Mouse (Mus musculus) cerebellum, postnatal 4 days (tissue): ENCODE measurements around the gene Gsap.
"Not testable (repeated sequence)": the region's sequence is repeated elsewhere in the genome, so short reads cannot be mapped to it uniquely, and the experiment has no call there.

Experiments
- DNase-seq, 2 experiments: peaks; one replicate each; pipeline ENCODE4 v3.0.0; 2022; ENCODE audit warnings: low spot score in 2 of 2, mixed read lengths in 1 of 2

The Gsap gene

GRCm38 (mm10) chr5:21257806-21258205 lies 71.8 kb downstream of the Gsap start:
- no peak for DNase-seq

DNA sequence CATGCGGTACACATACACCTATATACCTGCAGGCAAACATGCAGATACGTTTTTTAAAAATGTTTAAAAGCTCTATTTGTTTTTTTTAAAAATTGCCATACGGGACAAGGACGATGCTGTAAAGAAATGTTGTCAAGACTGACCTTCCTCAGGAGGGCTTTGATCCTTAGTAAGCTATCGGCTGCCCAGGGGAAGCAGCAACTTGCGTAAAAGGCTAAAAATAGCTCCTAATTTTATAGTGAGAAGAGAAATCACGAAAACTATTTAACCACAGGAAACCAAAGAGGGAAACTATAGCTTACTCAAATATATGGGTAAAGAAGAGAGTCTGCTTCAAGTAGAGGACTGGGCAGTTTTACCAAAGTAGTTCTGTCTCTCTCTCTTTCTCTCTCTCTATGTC lies 74.7 kb downstream of the Gsap start:
- DNase-seq, result no peak

DNA sequence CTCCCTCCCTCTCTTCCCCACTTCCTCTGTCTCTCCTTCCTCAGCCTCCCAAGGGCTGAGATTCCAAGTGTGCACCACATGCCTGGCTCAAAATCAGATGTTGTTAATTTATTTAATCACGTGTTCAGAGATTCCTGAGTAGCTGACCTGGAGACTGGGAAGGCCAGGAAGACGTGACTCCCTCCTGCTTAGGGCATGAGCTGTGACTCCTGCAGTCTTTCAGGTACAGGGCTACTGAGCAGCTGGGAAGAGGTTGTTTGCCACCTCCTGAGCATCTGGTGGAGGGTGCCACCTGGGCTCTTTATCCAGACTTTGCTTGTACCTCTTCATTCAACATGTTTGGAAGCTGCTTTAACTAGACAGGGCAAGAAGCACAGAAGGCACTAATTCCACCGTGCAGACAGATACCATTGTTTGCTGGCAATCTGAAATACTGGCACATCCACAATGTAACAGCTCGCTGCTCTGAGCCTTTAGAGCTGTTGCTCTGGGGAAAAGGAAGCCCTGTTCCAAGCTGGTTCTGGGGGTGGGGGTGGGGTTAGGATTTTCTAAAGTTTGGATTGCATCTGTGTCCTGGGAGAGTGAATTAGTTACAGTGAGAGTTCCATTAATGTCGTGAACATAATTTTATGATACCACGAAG lies 75.3 kb downstream of the Gsap start:
- no peak for DNase-seq

- peak in 1 of 2 experiments; percentile 62 for DNase-seq
Measured at GRCm38 (mm10) chr5:21263202-21264055, 77.4 kb downstream of the Gsap start.

DNA sequence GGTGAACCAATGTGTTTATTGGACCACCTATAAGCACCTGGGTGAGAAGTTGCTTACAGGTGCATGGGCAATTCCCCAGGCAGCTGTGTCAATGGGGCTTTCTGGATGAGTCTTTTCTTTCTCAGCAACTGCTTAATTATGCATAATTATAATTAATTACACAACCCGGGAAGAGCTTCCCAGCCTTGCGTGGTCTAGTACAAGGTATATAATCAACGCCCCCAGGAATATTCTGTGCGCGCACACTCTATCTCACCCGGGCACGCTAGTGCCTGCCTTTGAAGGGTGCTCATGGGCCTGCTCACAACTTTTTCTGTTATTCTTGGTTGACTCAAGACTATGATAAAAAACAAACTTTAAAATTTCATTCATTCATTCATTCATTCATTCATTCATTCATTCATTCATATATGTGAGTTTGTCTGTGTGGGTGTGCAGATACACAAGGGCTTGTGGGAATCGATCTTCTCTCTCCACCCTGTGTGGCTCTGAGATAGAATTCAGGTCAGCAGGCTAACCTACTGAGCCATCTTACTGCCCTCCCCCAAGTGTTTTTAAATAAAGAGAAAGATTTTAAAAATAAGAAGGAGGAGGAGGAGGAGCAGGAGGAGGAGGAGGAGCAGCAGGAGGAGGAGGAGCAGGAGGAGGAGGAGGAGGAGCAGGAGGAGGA lies 78.4 kb downstream of the Gsap start:
- no peak for DNase-seq

DNA sequence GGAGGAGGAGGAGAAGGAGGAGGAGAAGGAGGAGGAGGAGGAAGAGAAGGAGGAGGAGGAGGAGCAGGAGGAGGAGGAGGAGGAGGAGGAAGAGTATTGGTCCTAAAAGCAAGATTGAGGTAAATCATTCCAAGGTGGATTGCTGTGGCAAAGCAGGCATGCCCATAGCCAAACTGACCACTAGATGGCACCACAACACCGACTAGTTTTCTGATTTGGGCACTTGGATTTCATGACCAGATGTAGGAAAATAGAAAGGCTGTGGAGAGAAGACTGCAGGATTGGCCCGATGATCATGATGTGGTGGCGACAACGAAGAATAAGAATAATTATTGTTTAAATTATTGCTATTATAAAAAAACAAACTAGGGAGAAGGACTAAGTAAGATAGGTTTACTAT lies 79.0 kb downstream of the Gsap start:
- DNase-seq, result peak; percentile 89 to 94

- DNase-seq, result no peak
Measured at GRCm38 (mm10) chr5:21267090-21267489, 81.0 kb downstream of the Gsap start.

GRCm38 (mm10) chr5:21269446-21269845 lies 83.4 kb downstream of the Gsap start:
- DNase-seq, result no peak

- DNase-seq, result no peak
Measured at GRCm38 (mm10) chr5:21270756-21271155, 84.7 kb downstream of the Gsap start.

DNA sequence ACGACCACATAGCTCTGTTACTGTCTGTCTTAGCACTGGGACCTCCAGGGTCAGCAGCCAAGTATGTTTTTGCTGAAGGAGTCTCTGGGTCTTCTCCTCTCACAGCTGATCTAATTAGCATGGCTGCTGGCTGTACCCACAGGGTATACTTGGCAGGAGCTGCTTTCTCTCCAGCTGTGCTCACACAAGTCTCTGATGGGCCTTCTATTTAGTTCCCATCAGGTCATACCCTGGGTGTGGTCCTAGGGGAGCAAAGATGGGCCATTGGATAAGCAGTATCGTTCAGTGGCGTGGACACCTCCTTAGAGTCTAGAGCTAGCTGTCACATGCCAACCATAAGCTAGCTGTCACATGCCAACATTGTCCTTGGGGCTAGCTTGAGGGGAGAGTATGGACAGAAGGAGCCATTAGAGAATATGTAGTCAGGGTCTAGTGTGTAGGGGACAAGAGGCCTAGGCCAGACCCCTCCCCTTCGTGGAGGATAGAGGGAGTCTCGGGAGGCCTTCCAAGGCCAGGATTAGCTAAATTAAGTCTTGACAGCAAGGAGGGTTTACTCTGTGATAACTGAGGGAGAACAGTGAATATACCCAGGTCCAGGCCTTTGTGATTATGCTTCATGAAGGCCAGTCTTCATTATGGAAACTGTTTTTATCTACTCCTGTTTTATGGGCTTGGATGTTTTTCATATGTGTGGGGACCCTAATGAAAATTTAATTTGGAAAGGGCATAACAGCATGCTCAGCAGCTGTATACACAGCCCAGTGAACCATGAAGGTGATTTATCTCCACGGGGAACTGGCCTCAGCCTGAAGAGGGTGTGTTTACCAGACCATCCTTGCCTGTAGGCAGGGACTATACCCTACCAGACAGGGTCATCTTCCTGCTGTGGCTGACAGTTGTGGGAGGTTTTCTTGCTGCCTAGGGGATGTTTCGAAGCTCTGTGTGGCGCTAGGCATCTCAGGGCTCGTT lies 85.6 kb downstream of the Gsap start:
- DNase-seq, result no peak

- DNase-seq, result not testable (repeated sequence)
Measured at GRCm38 (mm10) chr5:21277685-21278084, 91.6 kb downstream of the Gsap start.

GRCm38 (mm10) chr5:21283356-21284062 lies 97.5 kb downstream of the Gsap start:
- DNase-seq, result no peak

DNA sequence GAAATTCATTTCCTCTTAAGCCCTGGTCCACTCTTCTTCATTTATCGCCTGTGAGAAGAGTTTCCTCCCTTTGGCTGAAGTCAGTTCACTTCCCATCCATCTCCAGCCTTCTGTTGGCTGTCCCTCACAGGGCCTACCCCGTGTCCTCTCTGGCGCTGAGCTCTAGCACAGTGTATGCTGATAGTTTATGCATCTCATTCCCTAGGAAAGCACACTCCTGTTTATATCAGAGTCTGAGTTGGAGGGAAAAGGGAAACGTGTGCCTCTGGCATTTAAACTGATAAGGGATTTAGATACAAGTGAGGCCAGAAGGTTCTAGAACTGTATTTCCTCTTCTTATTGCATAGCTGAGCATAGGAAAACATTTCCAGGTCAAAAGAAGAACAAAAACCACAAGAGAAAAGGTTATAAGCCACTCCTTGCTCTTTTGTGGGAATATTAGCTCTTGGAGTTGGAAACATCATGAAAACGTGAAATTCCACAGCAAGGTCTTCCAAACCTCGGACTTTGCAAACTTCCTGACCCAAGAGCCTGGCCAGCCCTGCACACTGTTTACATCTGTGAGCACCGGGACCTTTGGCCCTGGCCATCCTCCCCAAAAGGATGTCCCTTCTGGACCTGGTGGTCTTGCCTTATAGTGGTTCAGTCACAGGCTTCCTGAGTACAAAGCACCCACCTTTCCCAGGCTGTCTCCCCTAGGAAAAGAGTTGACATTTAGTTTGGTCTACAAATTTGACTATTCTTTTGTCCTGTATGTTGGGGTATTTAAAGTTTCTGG lies 102.8 kb downstream of the Gsap start:
- no peak for DNase-seq

GRCm38 (mm10) chr5:21290594-21290993 lies 104.5 kb downstream of the Gsap start:
- no peak for DNase-seq

DNA sequence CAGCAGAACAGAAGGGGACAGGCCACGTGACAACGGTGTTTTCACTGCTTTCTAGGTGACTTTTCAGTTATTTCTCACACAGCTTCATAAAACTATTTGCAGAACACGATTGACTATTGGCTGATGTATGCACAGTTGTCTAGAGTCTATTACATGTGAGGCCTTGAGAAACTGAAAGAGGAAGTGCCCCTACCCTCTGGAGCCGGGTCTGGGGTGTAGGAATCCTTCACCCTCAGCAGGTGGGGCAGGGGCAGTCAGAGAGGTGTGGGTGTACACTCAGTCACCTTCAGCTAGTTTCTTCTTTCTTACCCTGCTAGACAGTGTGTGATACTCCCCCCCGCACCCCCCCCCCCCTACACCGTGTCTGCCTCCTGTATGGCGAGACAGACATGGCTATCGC lies 109.6 kb downstream of the Gsap start:
- DNase-seq, result no peak

DNA sequence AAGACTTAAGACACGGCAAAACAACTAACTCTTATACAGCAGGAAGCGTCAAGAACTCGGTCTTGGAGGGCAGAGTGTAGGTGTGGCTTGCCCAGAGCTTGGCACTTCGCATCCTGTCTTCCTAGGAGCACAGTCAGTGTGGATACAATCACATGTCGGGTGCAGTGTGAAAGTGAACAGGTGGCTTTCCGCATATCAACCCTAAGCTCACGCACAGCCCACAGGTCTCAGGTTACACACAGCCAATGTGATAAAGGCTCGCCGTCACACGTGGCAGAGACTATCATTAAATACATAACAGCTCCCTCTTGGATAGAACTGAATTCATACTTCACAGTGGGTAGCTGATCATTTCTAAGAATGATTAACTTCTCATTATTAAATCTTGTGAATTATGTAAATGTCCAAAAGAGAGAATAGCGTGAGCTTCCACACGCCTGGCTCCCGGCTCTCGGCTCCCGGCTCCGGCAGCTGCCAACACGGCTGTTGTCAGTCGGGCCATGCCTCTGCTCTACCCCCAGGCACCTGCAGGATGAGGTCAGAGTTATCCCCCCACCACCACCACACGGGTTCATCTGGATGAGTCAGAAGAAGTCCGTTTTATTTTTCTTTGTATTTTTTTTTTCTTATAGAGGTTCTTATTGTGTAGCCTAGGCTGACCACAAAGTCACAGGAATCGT lies 113.2 kb downstream of the Gsap start:
- DNase-seq, result no peak

DNA sequence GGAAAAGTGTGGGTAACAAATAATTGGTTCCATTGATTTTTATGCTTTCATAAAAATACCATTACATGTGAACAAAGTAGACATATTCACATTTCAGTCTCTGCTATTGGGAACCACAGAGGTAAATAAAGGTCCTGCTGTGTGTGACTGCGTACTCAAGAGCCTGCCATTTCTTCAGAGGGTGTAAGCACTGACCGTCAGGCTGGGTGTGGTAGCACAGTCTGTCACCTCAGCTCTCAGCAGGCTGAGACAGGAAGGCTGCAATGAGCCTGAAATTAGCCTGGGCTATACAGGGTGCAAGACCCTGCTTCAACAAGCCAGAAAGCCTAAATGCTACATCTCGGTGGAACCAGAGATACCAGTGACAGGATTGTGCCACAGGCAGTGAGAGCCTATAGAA lies 114.0 kb downstream of the Gsap start:
- no peak for DNase-seq

GRCm38 (mm10) chr5:21301011-21301410 lies 115.0 kb downstream of the Gsap start:
- peak in 1 of 2 experiments; percentile 13 for DNase-seq

GRCm38 (mm10) chr5:21307165-21307564 lies 121.1 kb downstream of the Gsap start:
- DNase-seq, result no peak
